Mouse (Mus musculus): ENCODE results near the gene Rnf13.

The Rnf13 gene

GRCm38 (mm10) chr3:57845786-57846661 is 110.2 kb downstream of the Rnf13 start:
- DNase-seq (ENCODE audit: low spot score), result peak; percentile 44

GRCm38 (mm10) chr3:57846662-57846911 is 110.7 kb downstream of the Rnf13 start:
- no peak for DNase-seq (ENCODE audit: low spot score)

GRCm38 (mm10) chr3:57846912-57847759 is 111.3 kb downstream of the Rnf13 start:
- peak; percentile 63 for DNase-seq (ENCODE audit: low spot score)

- DNase-seq (ENCODE audit: low spot score), result peak; percentile 76
Measured at GRCm38 (mm10) chr3:57847760-57848185, 111.9 kb downstream of the Rnf13 start, which contains the start of gene Pfn2. Gene Pfn2 (minus strand): TSS chr3:57848079.

- DNase-seq (ENCODE audit: low spot score), result peak; percentile 13
Measured at GRCm38 (mm10) chr3:57882945-57883344, 147.1 kb downstream of the Rnf13 start.

Measured in layer of hippocampus, adult 11-12 months (tissue).